Mouse (Mus musculus) intestine, embryonic 14.5 days (tissue): ENCODE results near the gene Tmsb10. TPM values are rescaled to one million over a fixed set of nuclear protein-coding genes. Genes with fewer than 3 reads are reported as not detected.

Source experiments
- ATAC-seq: fragments of 200-750 bp; cut with Nextera tagmentation; replicated peaks from 2 replicates; pipeline ENCODE4 v1.8.0; 2017; ENCODE audit warnings: low read depth, moderate number of reproducible peaks, moderate TSS enrichment, moderate library complexity; ENCODE audit not compliant: low FRiP score, low TSS enrichment
- DNase-seq: peaks from one replicate; pipeline ENCODE4 v3.0.0-alpha.2; 2018; ENCODE audit warnings: low spot score
- H3K27ac ChIP-seq: fragments of 300-500 bp; sonication (generic); 2 replicates; pipeline ENCODE4 v1.5.1; 2014; ENCODE audit warnings: low read depth, mild to moderate bottlenecking, control low read depth
- H3K27me3 ChIP-seq: fragments of 300-500 bp; sonication (generic); replicated peaks from 2 replicates; pipeline ENCODE4 v1.6.1; 2014; ENCODE audit warnings: low read length, control low read depth; ENCODE audit not compliant: control insufficient read depth, insufficient read depth
- H3K36me3 ChIP-seq: fragments of 300-500 bp; sonication (generic); 2 replicates; pipeline ENCODE4 v1.6.1; 2014; ENCODE audit warnings: low read length, control low read depth; ENCODE audit not compliant: control insufficient read depth, insufficient read depth
- H3K4me1 ChIP-seq: fragments of 300-500 bp; sonication (generic); replicated peaks from 2 replicates; pipeline ENCODE4 v1.6.1; 2014; ENCODE audit warnings: low read length, control low read depth, mixed read lengths; ENCODE audit not compliant: control insufficient read depth, insufficient read depth
- H3K4me2 ChIP-seq: fragments of 300-500 bp; sonication (generic); 2 replicates; pipeline ENCODE4 v1.6.1; 2014; ENCODE audit warnings: low read length
- H3K4me3 ChIP-seq: fragments of 300-500 bp; sonication (generic); 2 replicates; pipeline ENCODE4 v1.5.1; 2014; ENCODE audit warnings: low read depth, low read length, control low read depth, mixed read lengths
- H3K9ac ChIP-seq: fragments of 300-500 bp; sonication (generic); 2 replicates; pipeline ENCODE4 v1.6.1; 2014; ENCODE audit warnings: mild to moderate bottlenecking, low read length
- H3K9me3 ChIP-seq: fragments of 300-500 bp; sonication (generic); 2 replicates; pipeline ENCODE4 v1.6.1; 2016; ENCODE audit warnings: low read length, control low read depth; ENCODE audit not compliant: control insufficient read depth
- WGBS: fragments of 180-500 bp; shearing (Covaris S2); extraction: QIAGEN DNeasy Blood & Tissue Kit; methylation state at CpG from one replicate; pipeline ENCODE4 v1.1.7; 2014; 5-methylcytosine and 5-hydroxymethylcytosine counted together
- polyA plus RNA-seq: library from polyadenylated mRNA; unstranded; fragments of >200 nt; fragmentation: Nextera tagmentation; extraction: Ambion mirVana; gene quantifications from 2 replicates; pipeline ENCODE4 v1.2.1, GENCODE M21; 2014

Gene Tmsb10
- polyA plus RNA-seq, 1 experiment from 2014 or later = 2,566 TPM

DNA sequence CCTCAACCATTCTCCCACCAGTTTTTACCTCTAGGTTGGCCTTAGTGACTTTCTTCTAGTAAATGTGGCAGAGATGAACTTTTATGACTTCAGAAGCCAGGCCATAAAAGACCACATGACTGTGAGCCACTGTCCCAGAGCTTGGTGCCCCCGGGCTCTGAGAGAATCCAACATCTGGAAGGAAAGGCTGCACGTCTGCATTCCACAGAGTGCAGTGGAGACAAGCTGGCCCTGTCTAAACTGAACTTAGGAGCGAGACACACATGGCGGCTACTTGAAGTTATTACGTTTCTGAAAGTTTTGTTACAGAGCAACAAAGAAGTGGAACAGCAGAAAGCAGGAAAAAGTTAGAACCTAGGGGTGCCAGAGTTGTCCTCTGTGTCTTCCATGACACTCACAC, 2.1 kb upstream of the Tmsb10 start:
- no peak overlapping the region for H3K4me3 ChIP-seq
- no peaks in the 10 kb centered on the region for H3K36me3 ChIP-seq
- no peaks in the 10 kb centered on the region for H3K27me3 ChIP-seq
- DNase-seq = peak; percentile 59
- no peaks in the 10 kb centered on the region for H3K9me3 ChIP-seq
- WGBS = 46% methylated on average over 5 of the region's 5 CpGs
- H3K4me1 ChIP-seq = peaks cover 21% of the 10 kb centered on the region
- H3K27ac ChIP-seq = peak overlapping the region; percentile 51; the same call in 1 of the 2 replicates
- no peak overlapping the region for H3K4me2 ChIP-seq
- H3K9ac ChIP-seq = no peak overlapping the region
- ATAC-seq = no peak

- DNase-seq (no peak), ATAC-seq (no peak)
- no peaks in the 10 kb centered on the region for H3K36me3 ChIP-seq
- no peaks in the 10 kb centered on the region for H3K27me3 ChIP-seq
- peak overlapping the region; percentile 94 for H3K9ac ChIP-seq
- H3K4me1 ChIP-seq = peaks cover 23% of the 10 kb centered on the region
- H3K4me2 ChIP-seq = peak overlapping the region; percentile 88
- no peaks in the 10 kb centered on the region for H3K9me3 ChIP-seq
- peak overlapping the region; percentile 76 for H3K4me3 ChIP-seq
- no peak overlapping the region for H3K27ac ChIP-seq
- WGBS = 25% methylated on average over 4 of the region's 4 CpGs
Observed at GRCm38 (mm10) chr6:72959175-72959574, 627 bp upstream of the Tmsb10 start.

DNA sequence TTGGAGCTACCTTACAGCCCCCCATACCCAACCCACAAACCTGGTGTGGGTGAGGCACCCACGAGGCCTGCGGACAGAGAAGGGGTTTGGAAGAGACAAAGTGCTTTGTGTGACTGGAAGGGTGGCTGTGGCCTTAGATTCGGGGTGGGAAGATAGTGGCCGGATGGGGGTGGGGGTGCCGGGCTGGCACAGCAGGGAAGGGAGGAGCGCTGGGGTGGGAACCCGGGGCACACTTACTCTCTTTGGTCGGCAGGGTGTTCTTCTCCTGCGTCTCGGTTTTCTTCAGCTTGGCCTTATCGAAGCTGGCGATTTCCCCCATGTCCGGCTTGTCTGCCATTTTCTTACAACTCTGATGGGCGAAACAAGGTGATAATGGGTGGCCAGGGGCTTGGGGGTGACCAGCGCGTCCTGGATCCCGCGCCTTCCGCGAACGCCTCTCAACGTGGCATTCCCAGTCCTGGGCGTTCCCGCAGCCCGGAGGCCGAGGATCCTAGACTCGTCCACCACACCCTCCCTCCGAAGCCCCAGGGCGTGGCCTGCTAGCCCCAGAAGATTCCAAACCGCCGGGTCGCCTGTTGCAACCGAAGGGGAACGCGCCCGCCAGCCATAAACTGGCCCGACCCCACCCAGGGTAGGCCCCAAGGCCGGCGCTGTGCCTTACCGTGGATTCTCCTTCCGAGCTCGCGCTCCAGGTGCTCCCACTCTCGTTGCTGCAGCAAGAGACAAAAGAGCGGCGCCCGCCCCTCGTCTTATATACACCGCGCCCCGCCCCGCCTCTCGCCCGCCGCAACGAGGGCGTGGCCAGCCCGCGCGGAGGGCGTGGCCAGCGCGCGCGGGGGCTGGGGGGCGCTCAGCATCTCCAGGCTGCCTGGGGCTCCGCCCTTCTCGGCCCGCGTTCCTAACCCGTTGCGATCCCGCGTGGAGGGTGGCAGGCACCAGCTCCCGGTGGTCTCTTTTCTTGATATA, 589 bp downstream of the Tmsb10 start:
- no peaks in the 10 kb centered on the region for H3K36me3 ChIP-seq
- WGBS = under 1% methylated on average over 74 of the region's 75 CpGs
- peak overlapping the region; percentile 88 for H3K4me2 ChIP-seq

DNA sequence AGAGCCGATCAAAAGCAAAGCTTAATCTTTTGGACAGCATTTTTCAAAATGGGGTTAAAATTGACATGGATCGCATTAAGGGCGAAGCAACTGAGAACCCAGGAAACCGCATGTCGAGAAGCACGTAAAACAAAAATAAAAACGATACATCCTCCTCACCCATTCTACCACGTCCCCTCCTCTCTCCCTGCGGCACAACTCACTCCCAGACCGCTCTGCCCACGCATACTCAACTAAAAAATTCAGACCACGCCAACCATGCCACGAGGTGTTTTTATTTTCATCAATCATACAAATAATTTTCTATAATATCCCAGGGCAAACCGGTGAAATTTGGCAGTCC, 1.5 kb downstream of the Tmsb10 start:
- ATAC-seq (no peak), DNase-seq (peak; percentile 60)
- Histone ChIP-seq H3K4me3 (peak overlapping the region; percentile 76), H3K9ac (peak overlapping the region; percentile 94), H3K9me3 (no peaks in the 10 kb centered on the region), H3K4me1 (peaks cover 21% of the 10 kb centered on the region), H3K36me3 (no peaks in the 10 kb centered on the region), H3K27ac (peak overlapping the region; percentile 57), H3K4me2 (peak overlapping the region; percentile 88), H3K27me3 (no peaks in the 10 kb centered on the region)
- under 1% methylated on average over 14 of the region's 14 CpGs for WGBS

More for the DNA sequence above, 589 bp downstream of the Tmsb10 start:
- Histone ChIP-seq H3K27ac (peak overlapping the region; percentile 91), H3K4me1 (peaks cover 23% of the 10 kb centered on the region), H3K27me3 (no peaks in the 10 kb centered on the region), H3K9ac (peak overlapping the region; percentile 94), H3K9me3 (no peaks in the 10 kb centered on the region), H3K4me3 (peak overlapping the region; percentile 76)
- ATAC-seq = peak; percentile 84
- peak; percentile 98 for DNase-seq

DNA sequence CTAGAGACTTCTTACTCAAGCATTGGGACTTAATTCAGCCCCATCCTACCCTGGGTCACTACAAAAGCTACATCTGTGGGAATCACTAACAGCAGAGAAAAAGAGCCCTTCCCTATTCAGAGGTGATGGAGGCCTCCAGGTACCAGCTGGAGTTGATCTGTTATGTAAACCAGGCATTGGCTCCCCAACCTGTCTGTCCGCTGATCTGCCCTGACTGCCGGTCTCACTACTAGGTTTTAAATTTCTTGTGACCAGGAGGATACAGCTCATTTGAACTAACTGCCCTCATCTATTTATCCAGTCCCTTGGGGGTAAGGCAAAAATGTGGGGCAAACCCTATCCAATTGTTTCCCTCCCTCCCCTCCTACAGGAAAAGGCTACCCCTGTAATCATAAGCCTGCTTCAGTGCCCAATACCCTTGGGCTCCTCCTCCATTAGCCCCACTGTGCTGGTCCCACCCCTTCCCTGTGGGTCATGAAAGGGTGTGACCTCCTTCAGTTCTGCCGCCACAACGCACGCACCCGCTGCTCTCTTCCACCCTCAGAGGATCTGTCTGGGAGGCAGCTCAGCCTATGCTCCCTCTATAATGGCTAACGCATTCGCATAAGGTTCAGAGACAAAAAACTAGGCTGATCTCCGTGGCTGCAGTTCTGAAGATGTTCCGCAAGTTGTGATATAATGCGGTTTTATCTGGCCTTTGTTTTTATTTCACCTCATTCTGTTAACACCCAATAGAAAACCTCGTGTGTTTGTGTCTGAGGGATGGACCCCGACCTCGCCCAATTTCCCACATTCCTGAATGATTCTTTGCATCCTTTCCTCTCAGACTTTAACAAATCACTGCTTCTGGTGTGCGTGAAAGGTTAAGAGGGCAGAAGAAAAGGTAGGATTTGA, 2.1 kb downstream of the Tmsb10 start:
- peak; percentile 51 for ATAC-seq

DNA sequence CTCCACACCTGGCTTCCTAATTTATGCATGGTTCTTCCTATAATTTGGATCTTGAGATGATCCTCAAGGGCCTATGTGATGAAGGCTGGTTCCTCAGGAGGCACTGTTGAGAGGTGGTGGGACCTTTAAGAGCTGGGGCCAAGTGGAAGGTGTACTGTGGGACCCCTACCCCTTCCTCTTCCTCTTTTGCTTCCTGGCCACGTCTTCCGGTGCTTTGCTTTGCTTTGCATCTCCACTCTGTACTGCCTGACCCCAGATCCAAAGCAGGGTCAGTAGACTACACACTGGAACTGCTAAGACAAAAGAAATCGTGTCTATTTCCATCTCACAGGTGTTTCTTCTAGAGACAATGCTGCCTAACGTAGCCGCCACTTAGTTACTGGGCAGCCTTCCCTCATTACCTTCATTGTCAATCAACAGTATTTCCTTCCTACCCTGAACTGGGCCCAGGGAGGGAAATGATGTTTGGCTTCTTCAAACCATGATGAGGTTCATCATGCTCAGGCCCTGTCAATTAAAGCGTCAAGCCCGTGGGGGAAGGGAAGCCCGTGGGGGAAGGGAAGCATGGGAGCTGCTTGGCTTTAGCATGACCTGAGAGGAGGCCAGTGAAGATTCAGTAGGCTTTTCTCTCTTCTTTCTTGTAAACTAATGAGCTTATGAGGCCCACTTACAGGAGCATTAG, 2.9 kb downstream of the Tmsb10 start:
- Histone ChIP-seq H3K9me3 (no peaks in the 10 kb centered on the region), H3K9ac (no peak overlapping the region), H3K4me3 (peak overlapping the region; percentile 76; the same call in 1 of the 2 replicates), H3K27ac (peak overlapping the region; percentile 57), H3K27me3 (no peaks in the 10 kb centered on the region), H3K36me3 (no peaks in the 10 kb centered on the region), H3K4me2 (peak overlapping the region; percentile 88), H3K4me1 (peaks cover 15% of the 10 kb centered on the region)
- 54% methylated on average over 8 of the region's 8 CpGs for WGBS
- DNase-seq (no peak), ATAC-seq (no peak)

More for the DNA sequence above, 2.1 kb downstream of the Tmsb10 start:
- WGBS = 6% methylated on average over 15 of the region's 15 CpGs
- peak overlapping the region; percentile 76 for H3K4me3 ChIP-seq
- peak overlapping the region; percentile 88 for H3K4me2 ChIP-seq
- H3K9me3 ChIP-seq = no peaks in the 10 kb centered on the region
- DNase-seq = peak; percentile 71
- H3K27me3 ChIP-seq = no peaks in the 10 kb centered on the region
- peak overlapping the region; percentile 94 for H3K9ac ChIP-seq
- peak overlapping the region; percentile 57 for H3K27ac ChIP-seq
- H3K4me1 ChIP-seq = peaks cover 16% of the 10 kb centered on the region
- no peaks in the 10 kb centered on the region for H3K36me3 ChIP-seq

DNA sequence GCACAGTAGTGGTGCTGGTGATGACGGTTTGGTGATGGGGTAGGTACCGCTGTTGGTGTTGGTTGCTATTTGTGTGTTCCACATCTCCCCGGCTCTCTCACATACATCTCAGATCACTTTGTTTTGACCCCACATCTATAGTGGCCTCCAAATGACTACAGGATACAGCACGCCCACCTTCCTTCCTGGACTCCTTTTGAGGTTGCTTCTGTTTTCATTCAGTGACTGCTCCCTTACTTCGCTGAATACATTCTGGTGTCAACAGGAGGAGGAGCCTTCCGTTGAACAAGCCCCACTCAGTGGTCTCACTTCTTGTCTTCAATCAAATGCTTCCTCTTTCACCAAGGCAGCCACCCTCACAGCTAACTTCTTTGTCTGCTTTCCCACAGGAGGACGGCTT, 3.8 kb downstream of the Tmsb10 start:
- no peaks in the 10 kb centered on the region for H3K9me3 ChIP-seq
- H3K27me3 ChIP-seq = no peaks in the 10 kb centered on the region
- 79% methylated on average over 7 of the region's 7 CpGs for WGBS
- H3K4me1 ChIP-seq = peaks cover 15% of the 10 kb centered on the region
- no peak overlapping the region for H3K9ac ChIP-seq
- H3K4me2 ChIP-seq = no peak overlapping the region
- no peak overlapping the region for H3K27ac ChIP-seq
- ATAC-seq (no peak), DNase-seq (no peak)
- no peak overlapping the region for H3K4me3 ChIP-seq
- no peaks in the 10 kb centered on the region for H3K36me3 ChIP-seq

- Histone ChIP-seq H3K4me2 (no peak overlapping the region), H3K9me3 (no peaks in the 10 kb centered on the region), H3K27ac (no peak overlapping the region), H3K36me3 (no peaks in the 10 kb centered on the region), H3K4me3 (no peak overlapping the region), H3K27me3 (no peaks in the 10 kb centered on the region), H3K4me1 (peaks cover 10% of the 10 kb centered on the region), H3K9ac (no peak overlapping the region)
- DNase-seq (no peak), ATAC-seq (no peak)
- WGBS = 63% methylated on average over 2 of the region's 2 CpGs
Observed at GRCm38 (mm10) chr6:72952967-72953366, 5.6 kb downstream of the Tmsb10 start.
